Mouse (Mus musculus): Measurements from ENCODE around the gene C2cd3.
"Not testable (repeated sequence)": the region's sequence is repeated elsewhere in the genome, so short reads cannot be mapped to it uniquely, and the experiment has no call there.

The C2cd3 gene

DNA sequence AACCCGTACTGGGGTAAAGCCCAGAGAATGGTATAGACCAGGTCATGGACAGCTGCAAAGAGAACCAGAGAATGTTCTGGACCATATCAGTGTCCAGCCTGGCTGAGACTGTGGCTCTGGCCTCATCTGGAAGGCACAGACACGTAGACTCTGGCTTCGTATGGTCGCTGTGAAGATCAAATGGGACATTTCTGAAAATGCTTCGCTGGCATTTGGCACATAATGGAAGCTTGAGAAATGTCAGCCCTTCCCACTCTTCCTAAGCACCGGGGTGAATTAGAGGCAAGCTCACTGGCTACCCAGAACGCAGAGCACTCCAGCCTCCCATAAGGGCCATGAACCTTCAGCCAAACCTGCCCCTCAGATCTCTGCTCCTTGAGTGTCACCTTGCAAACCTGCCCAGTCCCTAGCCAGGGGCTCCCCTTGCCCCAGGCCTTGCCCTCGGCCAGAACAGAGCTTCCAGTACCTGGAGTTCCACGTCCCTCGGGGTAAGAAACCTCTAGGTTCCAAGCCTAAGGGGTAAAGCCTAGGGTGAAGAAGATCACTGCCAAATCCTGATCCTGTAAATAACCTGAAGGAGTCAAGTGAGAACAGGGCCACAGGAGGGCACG lies 98.9 kb downstream of the C2cd3 start:
- in situ Hi-C loops (cut with MseI, MboI): no loop called here

DNA sequence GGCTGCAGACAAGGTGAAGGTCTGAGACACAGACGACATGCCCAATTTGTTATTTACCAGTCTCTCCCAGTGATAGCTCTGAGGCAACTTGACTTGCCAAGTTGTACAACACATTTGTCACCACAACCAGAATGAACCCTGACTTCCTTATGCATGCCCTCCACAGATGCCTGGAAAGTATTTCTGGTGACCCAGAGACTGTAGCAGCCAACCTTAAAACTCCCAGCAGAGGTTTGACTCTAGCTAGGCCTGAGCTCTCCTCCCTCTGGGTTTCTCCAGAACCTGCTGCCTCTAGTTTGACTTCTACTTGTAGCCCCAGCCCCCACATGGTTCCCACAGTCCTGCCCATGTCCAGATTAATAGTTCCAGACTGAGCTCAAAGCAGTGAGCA lies 99.4 kb downstream of the C2cd3 start:
- in situ Hi-C loops (cut with MseI, MboI): no loop called here

DNA sequence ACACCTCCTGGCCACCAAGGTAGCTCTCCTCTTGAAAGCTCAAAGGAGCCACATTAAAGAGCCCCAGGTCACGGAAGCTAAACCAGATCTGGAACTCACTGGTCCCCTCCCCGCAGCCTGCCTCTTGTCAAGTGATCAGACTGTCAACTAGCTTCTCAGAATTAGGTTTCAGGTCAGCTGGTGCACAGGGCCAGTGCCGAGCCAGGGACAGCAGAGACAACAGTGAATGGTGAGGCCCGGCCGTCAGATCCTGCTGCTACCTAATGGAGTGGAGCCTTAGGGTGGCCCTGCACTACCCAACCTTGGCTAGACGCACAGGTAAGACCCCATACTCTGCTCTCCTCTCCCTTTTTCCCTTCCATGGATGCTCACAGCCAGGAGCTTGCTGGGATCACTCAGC lies 100.7 kb downstream of the C2cd3 start, which contains the start of gene Ucp3:
Gene Ucp3, plus strand, starts transcription at position 214 of the 400 bp plus-strand sequence.
- in situ Hi-C loops (cut with MseI, MboI): no loop called here

DNA sequence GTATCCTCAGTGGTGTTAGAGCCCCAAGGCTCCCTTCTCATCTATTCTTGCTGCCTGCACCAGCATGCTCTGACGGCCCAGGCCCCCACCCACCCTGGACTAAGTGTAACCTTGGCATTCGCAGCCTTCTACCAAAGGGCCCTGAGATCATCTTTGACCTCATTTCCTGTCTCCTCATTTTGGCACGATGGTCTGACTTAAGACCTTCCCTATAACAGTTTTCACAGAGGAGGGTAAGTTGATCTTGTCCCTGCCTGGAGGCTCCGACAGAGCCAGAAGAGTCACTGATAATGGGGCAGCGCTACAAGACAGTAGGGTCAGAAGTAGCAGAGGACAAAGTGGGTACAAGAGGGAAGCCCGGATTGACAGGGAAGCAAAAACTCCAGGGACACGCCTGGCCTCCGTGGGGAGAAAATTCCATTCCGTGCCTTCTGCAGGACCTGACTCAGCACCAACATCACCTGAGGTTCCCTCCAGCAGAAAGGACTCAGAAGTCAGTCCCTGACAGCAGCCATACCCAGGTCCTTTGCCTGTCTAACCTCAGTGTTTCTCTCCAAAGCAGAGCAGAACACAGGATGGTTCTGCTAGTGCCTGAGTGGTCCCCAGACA lies 101.9 kb downstream of the C2cd3 start:
- in situ Hi-C loops (cut with MseI, MboI): no loop called here

DNA sequence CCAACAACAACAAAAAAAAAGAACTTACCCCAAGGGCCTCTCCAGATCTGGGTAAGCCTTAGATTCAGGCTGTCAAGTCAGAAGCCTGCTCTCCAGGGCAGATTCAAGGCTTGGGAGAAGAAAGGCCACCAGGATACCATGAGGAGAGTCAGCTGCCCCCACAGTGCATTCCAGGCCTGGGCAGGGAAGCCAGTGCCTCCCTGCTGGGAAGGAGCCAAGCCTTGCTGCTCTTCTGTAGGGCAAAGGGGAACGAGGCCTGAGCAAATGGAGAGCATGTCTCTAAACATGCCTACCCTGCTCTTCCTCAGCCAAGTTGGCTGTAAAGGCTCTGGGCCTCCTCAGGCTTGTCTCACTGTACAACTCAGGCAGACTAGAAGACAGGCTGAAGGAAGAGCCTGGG lies 102.6 kb downstream of the C2cd3 start:
- in situ Hi-C loops (cut with MseI, MboI): no loop called here

DNA sequence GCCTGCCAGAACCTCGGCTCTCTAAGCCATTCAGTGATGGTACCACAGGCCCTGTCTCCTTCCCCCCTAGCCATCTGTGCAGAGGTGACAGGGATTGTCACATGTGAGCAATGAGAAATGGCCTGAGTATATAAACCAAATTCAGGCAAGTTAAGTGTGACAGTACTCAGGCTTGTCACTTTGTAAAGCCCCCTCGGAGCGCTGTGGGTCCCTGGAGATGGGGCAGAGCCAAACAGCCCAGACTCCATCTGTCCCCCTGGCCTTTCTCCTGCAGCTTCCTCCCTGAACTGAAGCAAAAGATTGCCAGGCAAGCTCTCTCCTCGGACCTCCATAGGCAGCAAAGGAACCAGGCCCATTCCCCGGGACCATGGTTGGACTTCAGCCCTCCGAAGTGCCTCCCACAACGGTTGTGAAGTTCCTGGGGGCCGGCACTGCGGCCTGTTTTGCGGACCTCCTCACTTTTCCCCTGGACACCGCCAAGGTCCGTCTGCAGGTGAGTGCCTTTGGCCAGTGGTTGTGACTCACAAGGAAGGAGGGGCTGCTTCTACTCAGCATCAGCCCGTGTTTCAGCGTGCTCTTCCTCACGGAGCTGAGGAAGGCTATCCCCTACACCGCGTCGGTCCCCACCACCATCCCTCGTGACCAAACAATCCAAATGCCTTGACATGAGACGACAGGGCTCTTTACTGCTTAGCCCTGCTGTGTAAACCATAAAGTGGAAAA lies 107.2 kb downstream of the C2cd3 start:
- in situ Hi-C loops (cut with MseI, MboI): no loop called here

DNA sequence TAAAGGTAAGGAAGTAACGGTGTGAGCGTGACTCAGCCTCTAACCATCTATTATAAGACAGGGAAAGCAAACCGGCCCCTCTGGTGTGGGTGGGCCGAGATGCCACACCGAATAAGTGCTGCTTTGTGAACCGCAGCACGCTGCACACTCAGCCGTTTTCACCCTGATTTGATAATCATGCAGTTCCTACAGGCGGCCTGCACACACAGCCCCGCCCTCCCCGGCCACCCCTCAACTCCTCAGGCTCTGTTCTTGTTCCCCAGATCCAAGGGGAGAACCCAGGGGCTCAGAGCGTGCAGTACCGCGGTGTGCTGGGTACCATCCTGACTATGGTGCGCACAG lies 107.8 kb downstream of the C2cd3 start:
- in situ Hi-C loops (cut with MseI, MboI): no loop called here

DNA sequence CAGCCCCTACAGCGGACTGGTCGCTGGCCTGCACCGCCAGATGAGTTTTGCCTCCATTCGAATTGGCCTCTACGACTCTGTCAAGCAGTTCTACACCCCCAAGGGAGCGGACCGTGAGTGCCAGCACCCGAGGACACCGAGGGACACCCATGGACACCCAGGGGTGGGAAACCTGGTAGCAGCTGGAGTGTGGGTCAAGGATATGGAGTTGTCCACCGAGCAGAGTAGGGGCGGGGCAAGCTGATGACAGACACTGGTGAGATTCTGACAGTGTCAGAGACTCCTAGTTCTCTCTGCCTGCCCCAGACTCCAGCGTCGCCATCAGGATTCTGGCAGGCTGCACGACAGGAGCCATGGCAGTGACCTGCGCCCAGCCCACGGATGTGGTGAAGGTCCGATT lies 108.1 kb downstream of the C2cd3 start:
- in situ Hi-C loops (cut with MseI, MboI): no loop called here

DNA sequence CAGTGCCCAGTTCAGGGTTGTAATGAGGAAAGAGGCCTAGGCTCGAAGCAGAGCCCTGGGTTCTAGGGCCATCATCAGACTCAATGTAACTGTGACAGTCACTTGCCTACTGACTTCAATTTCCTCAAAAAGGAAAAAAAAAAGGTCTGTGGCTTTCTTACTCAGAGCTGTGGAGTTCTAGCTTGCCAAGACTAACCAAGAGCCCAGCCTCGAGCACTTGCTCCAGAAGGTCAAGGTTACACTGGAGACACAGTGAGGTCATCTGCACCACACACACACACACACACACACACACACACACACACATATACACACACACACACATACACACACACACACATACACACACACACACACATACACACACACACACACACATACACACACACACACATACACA lies 110.0 kb downstream of the C2cd3 start:
- in situ Hi-C loops (cut with MseI, MboI): not testable (repeated sequence)

DNA sequence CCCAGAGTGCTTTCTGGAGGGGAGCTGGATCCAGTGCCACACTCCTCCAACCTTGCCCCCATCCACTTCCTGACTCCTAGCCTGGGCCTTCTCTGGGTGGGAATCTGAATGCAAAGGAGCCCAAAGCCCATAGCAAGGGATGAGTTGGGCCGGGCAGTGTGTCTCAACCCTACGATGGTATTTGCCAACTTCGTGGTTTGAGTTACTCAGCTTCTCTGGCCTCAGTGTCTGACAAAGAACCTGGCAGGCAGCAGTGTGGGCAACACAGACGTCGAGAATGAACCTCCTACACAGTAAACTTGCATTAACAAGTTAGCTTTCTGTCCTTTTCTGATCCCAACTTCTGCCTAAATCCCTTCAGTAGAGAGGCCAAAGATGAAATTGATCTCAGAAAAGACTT lies 112.5 kb downstream of the C2cd3 start:
- in situ Hi-C loops (cut with MseI, MboI): no loop called here

DNA sequence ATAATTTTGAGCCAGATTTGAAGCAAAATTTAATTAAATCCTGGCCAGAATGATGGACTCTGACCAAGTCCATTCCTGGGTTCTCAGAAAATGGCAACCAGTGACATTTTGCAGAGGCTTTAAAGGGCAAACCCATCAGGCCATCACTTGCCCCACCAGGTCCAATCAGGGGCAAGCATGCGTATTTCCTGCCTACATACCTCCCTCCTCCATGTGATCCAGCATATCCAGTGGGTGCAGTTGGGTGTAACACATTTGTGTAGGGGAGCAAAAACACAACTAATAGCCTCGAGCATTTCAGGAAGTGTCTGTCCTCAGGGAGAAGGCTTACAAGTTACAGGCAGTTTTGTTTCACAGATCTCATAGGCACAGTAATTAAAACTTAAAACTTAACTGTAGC lies 115.3 kb downstream of the C2cd3 start:
- in situ Hi-C loops (cut with MseI, MboI): no loop called here

DNA sequence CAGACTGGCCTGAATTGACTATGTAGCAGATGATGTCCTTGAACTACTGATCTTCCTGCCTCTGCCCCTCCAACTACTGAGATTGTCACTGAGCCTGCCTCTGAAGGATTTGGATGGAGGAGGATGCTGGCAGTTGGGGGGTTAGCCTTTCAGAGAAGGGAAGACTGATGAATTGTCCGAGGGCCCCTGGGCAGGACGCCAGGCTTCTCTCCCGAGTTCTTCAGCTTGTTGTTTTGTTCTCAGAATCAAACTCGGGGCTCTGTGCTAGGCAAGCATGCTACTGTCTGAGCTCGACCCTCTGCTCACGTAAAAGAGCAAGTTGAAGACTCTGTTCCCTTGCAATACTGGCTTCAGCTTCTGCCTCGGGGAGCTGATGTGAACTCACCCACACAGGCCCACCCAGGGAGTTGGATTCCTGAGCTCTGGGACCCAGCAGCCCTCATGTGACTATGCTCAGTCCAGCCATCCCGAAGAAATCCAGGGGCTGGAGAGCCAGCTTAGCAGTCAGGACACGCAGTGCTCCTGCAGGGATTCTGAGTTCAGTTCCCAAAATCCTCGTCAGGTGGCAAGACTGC lies 116.5 kb downstream of the C2cd3 start:
- in situ Hi-C loops (cut with MseI, MboI): no loop called here

DNA sequence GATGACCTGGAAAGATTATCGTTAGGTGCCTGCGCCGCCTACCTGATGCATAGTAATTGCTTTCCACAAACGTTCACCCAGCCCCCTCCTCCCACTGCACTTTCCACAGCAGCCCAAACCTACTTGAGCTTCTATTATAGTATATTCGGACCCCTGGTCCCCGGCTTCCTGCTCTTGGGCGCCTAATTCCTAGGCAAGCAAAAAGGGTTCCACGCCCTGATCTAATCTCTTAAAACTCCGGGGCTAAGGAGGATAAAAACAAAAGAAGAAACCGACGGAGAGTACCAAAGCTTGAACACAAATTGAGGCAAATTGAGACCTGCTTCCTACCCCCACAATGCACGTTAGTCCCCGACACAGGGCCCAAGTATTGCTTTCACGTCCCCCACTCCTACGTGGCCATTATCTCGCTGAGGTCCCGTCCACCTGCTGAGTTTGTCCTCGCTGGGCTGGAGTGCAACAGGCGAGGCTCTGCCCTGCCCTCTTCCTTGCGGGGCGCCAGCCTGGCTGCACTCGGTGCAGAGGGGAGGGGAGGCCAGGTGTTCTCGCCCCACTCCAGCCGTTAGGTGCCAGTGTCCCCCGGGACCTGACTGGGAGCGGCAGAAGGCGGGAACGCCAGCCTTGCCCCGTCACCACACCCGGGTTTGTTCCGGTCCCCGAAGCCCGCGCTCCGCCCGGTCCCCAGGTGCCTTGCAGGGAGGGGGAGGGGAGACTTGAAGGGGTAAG lies 120.5 kb downstream of the C2cd3 start:
- in situ Hi-C loops (cut with MseI, MboI): no loop called here

DNA sequence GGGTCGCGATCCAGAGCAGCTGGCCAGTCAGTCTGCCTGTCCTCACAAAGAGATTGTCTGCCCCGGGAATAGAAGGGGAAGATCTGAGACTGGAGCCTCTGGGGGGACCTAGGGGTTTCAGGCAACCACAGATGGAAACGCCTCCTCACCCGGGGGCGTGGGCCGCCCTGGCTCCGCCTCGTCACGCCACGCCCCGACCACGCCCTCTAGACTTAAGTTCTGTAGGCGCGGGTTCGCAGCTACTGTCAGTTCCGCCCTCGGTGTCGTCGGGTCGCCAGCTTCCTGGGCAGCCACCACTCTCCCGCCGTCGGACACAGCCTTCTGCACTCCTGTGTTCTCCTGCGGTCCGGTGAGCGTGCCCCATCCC lies 121.1 kb downstream of the C2cd3 start, which contains the start of gene Ucp2:
Gene Ucp2, plus strand, starts transcription at position 221 of the 367 bp plus-strand sequence.
- in situ Hi-C loops (cut with MseI, MboI): no loop called here

DNA sequence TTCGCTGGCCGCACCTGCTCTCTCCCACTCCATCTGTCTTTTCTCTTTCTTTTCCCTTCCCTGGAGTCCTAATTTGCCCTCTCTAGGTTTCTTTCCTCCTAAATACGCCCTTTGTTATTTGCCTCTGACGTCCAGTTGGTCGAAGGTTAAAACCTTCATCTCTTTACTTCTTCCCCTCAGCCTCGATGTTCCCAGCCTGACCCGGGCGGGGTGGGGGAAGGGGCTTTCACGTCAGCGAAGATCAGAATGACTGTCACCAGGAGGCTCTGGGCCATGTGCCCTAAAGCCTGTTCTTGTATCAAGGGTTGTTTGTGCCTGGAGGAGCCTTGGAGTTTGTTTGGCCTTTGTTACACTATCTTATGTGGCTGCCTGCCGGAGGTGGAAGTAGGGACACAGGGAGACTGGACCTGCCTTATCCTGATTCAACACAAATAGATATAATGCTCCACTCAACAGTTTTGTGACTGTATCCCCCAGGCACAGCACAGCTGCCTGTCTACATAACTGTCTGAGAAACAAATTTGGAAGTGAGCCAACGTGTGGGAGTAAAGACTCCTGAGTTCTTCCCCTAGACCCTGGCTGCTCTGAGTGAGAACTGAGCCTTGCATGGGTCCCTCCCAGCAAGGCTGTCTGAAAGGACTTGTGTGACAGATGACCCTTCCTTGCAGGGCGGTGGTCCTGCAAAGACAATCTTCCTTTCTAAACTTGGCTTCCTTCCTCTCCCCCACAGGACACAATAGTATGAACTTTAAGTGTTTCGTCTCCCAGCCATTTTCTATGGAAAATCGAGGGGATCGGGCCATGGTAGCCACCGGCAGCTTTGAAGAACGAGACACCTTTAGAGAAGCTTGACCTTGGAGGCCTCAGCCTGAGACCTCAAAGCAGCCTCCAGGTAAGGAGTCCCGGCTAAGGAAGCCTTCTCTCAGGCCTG lies 121.7 kb downstream of the C2cd3 start:
- in situ Hi-C loops (cut with MseI, MboI): no loop called here

DNA sequence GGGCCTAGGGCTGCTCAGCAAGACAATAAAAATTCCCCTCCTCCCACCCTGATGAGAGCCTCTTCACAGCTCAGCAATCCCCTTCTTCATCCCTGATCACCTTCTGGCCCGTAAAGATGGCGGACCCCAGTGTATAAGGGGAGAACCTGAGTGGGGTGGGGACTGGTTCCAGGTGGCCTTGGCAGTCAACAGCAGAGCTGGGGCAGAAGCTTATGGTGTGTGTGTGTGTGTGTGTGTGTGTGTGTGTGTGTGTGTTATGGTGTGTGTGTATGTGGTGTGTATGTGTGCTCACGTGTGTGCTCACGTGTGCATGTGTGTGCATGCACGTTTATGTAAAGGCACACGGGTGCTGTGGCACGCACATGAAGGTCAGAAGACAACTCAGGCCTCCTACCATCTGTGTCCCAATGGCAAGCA lies 122.4 kb downstream of the C2cd3 start:
- in situ Hi-C loops (cut with MseI, MboI): no loop called here

DNA sequence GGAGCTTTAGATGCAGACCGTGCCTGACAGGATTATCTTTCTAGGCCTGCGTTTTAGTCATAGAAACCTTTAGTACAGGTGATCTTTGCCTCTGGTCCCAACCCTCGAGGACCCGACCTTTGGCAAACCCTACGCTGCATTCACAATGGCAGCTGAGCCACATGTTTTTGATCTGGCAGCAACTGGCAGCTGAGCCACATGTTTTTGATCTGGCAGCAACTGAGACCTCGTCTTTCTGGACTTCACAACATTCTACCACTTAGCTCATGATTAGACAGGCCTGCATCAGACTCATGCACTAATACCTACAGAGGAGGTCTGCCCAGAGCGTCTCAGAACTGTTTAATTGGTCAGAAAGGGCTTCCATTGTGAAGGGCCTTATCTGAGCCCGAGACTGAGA lies 123.0 kb downstream of the C2cd3 start:
- in situ Hi-C loops (cut with MseI, MboI): no loop called here

DNA sequence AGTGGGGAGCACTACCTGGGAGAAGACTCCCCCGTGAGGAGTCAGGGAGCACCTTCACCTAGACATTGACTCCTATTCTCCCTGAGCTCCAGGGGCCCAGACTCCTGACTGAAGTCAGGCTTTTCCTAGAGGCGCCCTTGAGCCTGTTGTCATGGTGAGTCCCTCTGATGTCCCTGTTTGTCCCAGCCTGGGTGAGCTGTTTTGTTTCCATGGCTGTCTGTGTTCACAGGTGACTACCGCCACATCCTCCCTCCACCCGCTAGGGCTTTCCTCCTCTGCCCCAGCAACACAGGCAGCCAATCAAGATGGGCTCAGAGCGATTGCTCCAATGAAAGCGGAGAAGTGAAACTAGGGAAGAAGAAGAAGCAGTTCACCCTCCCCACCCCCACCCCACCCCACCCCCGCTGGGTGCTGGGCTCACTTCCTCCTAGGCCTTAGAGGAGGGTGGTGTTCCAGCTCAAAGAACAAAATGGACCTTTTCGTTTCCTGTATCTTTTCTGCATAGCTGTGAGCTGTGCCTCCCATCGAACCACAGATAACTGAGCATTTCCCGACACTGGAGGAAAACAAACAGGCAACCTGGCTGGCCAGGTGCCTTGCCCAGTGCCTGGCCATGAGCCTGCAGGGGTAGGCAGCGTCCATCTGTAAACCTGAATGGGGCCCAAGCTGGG lies 123.7 kb downstream of the C2cd3 start:
- in situ Hi-C loops (cut with MseI, MboI): no loop called here

DNA sequence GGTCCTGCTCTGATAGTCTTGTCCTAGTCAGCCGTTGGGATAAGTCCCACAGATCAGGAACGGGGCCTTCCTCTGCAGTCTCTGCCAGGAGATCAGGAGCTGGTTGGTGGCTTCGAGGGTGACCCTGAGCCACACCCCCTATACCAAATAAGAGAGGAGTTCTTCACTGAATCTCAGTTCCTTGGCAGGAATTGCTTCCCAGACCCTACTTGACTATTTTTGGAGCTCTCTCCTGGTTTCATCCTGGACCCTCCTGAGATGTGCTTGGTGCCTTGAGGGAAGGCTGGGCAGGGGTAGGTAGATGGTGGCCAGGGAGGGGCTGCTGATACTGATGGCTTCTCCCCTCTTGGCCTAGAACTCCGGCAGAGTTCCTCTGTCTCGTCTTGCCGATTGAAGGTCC lies 124.3 kb downstream of the C2cd3 start:
- in situ Hi-C loops (cut with MseI, MboI): no loop called here

DNA sequence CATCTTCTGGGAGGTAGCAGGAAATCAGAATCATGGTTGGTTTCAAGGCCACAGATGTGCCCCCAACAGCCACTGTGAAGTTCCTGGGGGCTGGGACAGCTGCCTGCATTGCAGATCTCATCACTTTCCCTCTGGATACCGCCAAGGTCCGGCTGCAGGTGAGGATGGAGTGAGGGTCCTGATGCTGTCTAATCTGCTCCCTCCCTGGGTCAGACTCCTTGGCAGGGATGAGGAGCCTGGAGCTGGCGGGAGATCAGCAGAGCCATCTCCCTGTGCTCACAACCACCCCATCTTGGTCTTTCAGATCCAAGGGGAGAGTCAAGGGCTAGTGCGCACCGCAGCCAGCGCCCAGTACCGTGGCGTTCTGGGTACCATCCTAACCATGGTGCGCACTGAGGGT lies 124.8 kb downstream of the C2cd3 start:
- in situ Hi-C loops (cut with MseI, MboI): no loop called here

DNA sequence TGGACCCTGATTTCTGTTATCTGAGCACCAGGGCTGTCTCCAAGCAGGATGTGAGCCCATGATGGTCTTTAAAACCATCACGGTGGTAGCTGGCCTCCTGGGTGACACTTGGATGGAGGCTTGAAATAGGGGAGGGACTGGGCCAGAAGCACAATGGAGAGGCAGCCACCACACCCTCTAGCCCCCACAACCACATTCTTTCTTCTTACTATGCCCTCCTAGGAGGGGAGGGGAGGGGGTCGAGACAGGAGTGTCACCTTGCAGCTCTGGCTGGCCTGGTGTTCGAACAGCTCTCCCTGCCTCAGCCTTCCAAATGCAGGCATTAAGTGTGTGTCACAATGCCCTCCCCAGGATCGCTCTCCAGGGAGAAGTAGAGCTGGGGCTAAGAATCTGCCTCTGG lies 125.4 kb downstream of the C2cd3 start:
- in situ Hi-C loops (cut with MseI, MboI): no loop called here

All from mouse trophoblast stem cell (cell line).